Mouse (Mus musculus) monocyte, adult 59 days (primary cell): Measurements from ENCODE around the gene Ap1s3. TPM values are rescaled to one million over a fixed set of nuclear protein-coding genes. Genes with fewer than 3 reads are reported as not detected.

Experiments used
- total RNA-seq, 2 experiments: library from RNA; stranded (reverse); gene quantifications; one replicate each; pipeline ENCODE4 v1.2.4; 2023

The Ap1s3 gene
- 1 to 10 TPM; 4.0 to 6.5 TPM for total RNA-seq

DNA sequence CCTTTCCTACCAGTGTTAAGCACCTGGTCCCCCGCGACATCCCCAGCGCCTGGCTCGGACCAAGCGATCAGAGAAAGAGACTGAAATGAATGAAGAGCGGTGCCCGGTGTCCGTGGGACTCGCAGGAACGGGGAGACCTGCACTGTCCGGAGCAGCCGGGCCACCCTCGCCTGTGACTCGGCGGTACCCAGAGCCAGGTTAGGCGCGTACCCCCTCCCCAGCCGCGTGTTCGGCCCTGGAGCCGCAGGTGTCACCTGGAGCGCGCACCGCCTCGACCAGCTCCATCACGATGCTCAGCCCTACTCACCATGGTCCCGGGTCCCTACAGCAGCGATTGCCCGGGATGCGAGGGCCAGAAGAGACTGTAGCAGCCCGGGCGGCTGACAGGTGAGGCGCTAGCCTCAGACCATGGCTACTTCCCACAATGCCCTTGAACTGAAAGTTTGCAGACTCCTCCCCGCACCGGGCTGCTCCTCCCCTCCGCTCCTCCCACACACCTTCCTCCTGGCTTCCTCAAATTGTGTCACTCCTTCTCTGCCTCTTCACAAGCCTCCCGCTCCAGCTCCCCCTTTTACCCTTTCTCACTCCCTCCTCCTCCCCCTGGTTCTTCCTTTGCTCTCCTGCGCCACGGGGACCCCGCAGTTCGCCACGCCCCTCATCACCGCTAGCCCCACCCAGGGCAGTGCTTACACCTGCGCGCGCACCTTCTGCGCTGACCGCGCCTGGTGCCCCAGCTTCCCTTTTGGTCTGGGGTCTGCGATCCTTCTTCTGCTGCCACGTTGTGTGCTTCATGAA lies at the start of gene Ap1s3:
TSS of gene Ap1s3 (minus strand) at position 430 of the 795 bp plus-strand sequence.

Other genes with a start within 250 kb of the Ap1s3 start
- not detected for gene Scg2, start 231.9 kb downstream of the Ap1s3 start, total RNA-seq
- 10 to 100 TPM; 11.9 to 13.1 TPM for gene Mrpl44, start 104.0 kb upstream of the Ap1s3 start, total RNA-seq
- gene Wdfy1, start 104.2 kb upstream of the Ap1s3 start, total RNA-seq: 10 to 100 TPM; 31.7 to 37.4 TPM
- under 1 TPM in 1 of 2 experiments, not detected in 1; 0.89 TPM for gene Serpine2, start 189.2 kb upstream of the Ap1s3 start, total RNA-seq